1 mouse cellular context compared by ENCODE assay signal in genomic region chr7:141194830-141195229, GRCm38 (mm10).
TF ChIP-seq lines count a peak whose summit lies in the region.

No protein-coding gene starts in this region.

TF ChIP-seq in C2C12, 6 proteins besides CTCF, POLR2A, EP300 and RAD21:
- TF ChIP-seq MAX (IDR thresholded peaks at IDR 0.05) (no peak), FOSL1 (IDR thresholded peaks at IDR 0.05; ENCODE audit: insufficient read depth, low read length, poor library complexity, severe bottlenecking) (no peak), CEBPB (IDR thresholded peaks at IDR 0.05; ENCODE audit: low read depth) (no peak)
TF ChIP-seq in C2C12: peak in this region for 0.
